Mouse (Mus musculus) CH12.LX (cell line): ENCODE measurements around the gene Ccdc146. TPM values are rescaled to one million over a fixed set of nuclear protein-coding genes. Genes with fewer than 3 reads are reported as not detected.

Experiments used
- DNase-seq: peaks from one replicate; pipeline ENCODE4 v3.0.0-alpha.2; 2013; ENCODE audit errors: extremely low read depth
- H3K27ac ChIP-seq: 2 replicates; pipeline ENCODE4 v1.5.1; 2012; ENCODE audit warnings: low read depth, mild to moderate bottlenecking, control low read depth, moderate library complexity; ENCODE audit not compliant: insufficient read depth
- H3K27me3 ChIP-seq: replicated peaks from 2 replicates; pipeline ENCODE3; 2012; ENCODE audit warnings: inconsistent platforms
- H3K36me3 ChIP-seq, 2 experiments: replicated peaks in 1 of 2; 2 replicates each; pipeline versions ENCODE3 to v1.6.1; 2012; ENCODE audit warnings: inconsistent platforms in 1 of 2, low read length in 1 of 2, mild to moderate bottlenecking in 1 of 2, mixed read lengths in 1 of 2, moderate library complexity in 1 of 2; ENCODE audit not compliant: control insufficient read depth in 1 of 2, insufficient read depth in 1 of 2
- H3K4me1 ChIP-seq, 2 experiments: 2 replicates each; pipeline ENCODE4 v1.6.1; 2012; ENCODE audit warnings: inconsistent platforms in 1 of 2, moderate library complexity in 1 of 2; ENCODE audit not compliant: insufficient read depth in 2 of 2, control insufficient read depth in 1 of 2
- H3K4me2 ChIP-seq: 2 replicates; pipeline ENCODE4 v1.6.1; 2012; ENCODE audit warnings: low read depth, mild to moderate bottlenecking, control low read depth; ENCODE audit not compliant: poor library complexity, insufficient read depth, severe bottlenecking
- H3K4me3 ChIP-seq, 3 experiments: fragments of 150-350 bp in 1 of 3; sonication (generic) in 1 of 3; replicated peaks in 1 of 3; 2 replicates each; pipeline versions ENCODE3 to v1.5.1; 2011 to 2012; ENCODE audit warnings: low read depth in 2 of 3, low read length in 2 of 3, mild to moderate bottlenecking in 2 of 3, moderate library complexity in 2 of 3, control low read depth in 1 of 3, improper control_type of control experiment in 1 of 3, inconsistent platforms in 1 of 3, mixed read lengths in 1 of 3; ENCODE audit not compliant: poor library complexity in 1 of 3
- H3K79me2 ChIP-seq: replicated peaks from 2 replicates; pipeline ENCODE4 v1.6.1; 2012; ENCODE audit warnings: mild to moderate bottlenecking, moderate library complexity; ENCODE audit not compliant: control insufficient read depth, poor library complexity, insufficient read depth, severe bottlenecking; ENCODE audit errors: extremely low read depth
- H3K9ac ChIP-seq: 2 replicates; pipeline ENCODE4 v1.6.1; 2012; ENCODE audit warnings: low read depth, mild to moderate bottlenecking, control low read depth, moderate library complexity; ENCODE audit not compliant: insufficient read depth
- H3K9me3 ChIP-seq: replicated peaks from 2 replicates; pipeline ENCODE3; 2012; ENCODE audit warnings: low read length, inconsistent platforms, mixed read lengths
- BHLHE40 ChIP-seq: IDR thresholded peaks from 2 replicates; pipeline ENCODE4 v1.6.1; 2011; ENCODE audit warnings: mild to moderate bottlenecking, low read depth, low read length, improper control_type of control experiment
- CHD1 ChIP-seq: IDR thresholded peaks from 2 replicates; pipeline ENCODE4 v1.6.1; 2012; ENCODE audit warnings: low read depth, low read length, improper control_type of control experiment, inconsistent platforms
- CHD2 ChIP-seq: IDR thresholded peaks from 2 replicates; pipeline ENCODE4 v1.6.1; 2011; ENCODE audit warnings: low read length, improper control_type of control experiment
- CTCF ChIP-seq, 2 experiments: IDR thresholded peaks in 1 of 2; conservative IDR thresholded peaks in 1 of 2; 2 replicates each; pipeline ENCODE4 v1.5.1; 2011 to 2012; ENCODE audit warnings: low read depth in 2 of 2, low read length in 2 of 2, improper control_type of control experiment in 1 of 2, inconsistent platforms in 1 of 2, mild to moderate bottlenecking in 1 of 2, moderate library complexity in 1 of 2
- E2F4 ChIP-seq: IDR thresholded peaks from 2 replicates; pipeline ENCODE4 v1.6.1; 2011; ENCODE audit warnings: low read depth, low read length, improper control_type of control experiment; ENCODE audit not compliant: insufficient replicate concordance
- ELF1 ChIP-seq: IDR thresholded peaks from 2 replicates; pipeline ENCODE4 v1.6.1; 2014; ENCODE audit warnings: low read depth, mild to moderate bottlenecking, inconsistent platforms, low read length, improper control_type of control experiment
- EP300 ChIP-seq: IDR thresholded peaks from 2 replicates; pipeline ENCODE4 v1.6.1; 2011; ENCODE audit warnings: low read length, improper control_type of control experiment
- GABPA ChIP-seq: IDR thresholded peaks from 2 replicates; pipeline ENCODE4 v1.6.1; 2012; ENCODE audit warnings: low read depth, low read length, improper control_type of control experiment, inconsistent platforms; ENCODE audit not compliant: insufficient replicate concordance
- HCFC1 ChIP-seq: IDR thresholded peaks from 2 replicates; pipeline ENCODE4 v1.6.1; 2012; ENCODE audit warnings: low read depth, mild to moderate bottlenecking, inconsistent platforms, low read length, improper control_type of control experiment
- IRF4 ChIP-seq: IDR thresholded peaks from 2 replicates; pipeline ENCODE4 v1.6.1; 2014; ENCODE audit warnings: low read depth, mild to moderate bottlenecking, inconsistent platforms, low read length, improper control_type of control experiment
- JUND ChIP-seq: conservative IDR thresholded peaks from 2 replicates; pipeline ENCODE4 v1.6.1; 2011; ENCODE audit warnings: low read depth, low read length, improper control_type of control experiment
- KAT2A ChIP-seq: IDR thresholded peaks from 2 replicates; pipeline ENCODE4 v1.6.1; 2012; ENCODE audit warnings: low read length, improper control_type of control experiment, inconsistent platforms; ENCODE audit not compliant: insufficient replicate concordance
- MAFK ChIP-seq: IDR thresholded peaks from 2 replicates; pipeline ENCODE4 v1.6.1; 2011; ENCODE audit warnings: low read length, improper control_type of control experiment; ENCODE audit not compliant: insufficient replicate concordance
- MAX ChIP-seq: IDR thresholded peaks from 2 replicates; pipeline ENCODE4 v1.6.1; 2011; ENCODE audit warnings: low read length, improper control_type of control experiment
- MAZ ChIP-seq: IDR thresholded peaks from 2 replicates; pipeline ENCODE4 v1.6.1; 2012; ENCODE audit warnings: low read depth, mild to moderate bottlenecking, inconsistent platforms, low read length, improper control_type of control experiment, moderate library complexity
- MEF2A ChIP-seq: IDR thresholded peaks from 2 replicates; pipeline ENCODE4 v1.6.1; 2014; ENCODE audit warnings: low read depth, mild to moderate bottlenecking, inconsistent platforms, low read length, improper control_type of control experiment, borderline replicate concordance
- NELFE ChIP-seq: IDR thresholded peaks from 2 replicates; pipeline ENCODE4 v1.6.1; 2011; ENCODE audit warnings: low read depth, low read length, improper control_type of control experiment
- PAX5 ChIP-seq: IDR thresholded peaks from 2 replicates; pipeline ENCODE4 v1.6.1; 2012; ENCODE audit warnings: low read length, inconsistent platforms, mixed read lengths
- POLR2A ChIP-seq: IDR thresholded peaks from 2 replicates; pipeline ENCODE4 v1.6.1; 2011; ENCODE audit warnings: low read depth, mild to moderate bottlenecking, improper control_type of control experiment, low read length
- POLR2AphosphoS2 ChIP-seq: IDR thresholded peaks from 2 replicates; pipeline ENCODE4 v1.6.1; 2011; ENCODE audit warnings: low read depth, low read length, improper control_type of control experiment
- RCOR1 ChIP-seq: conservative IDR thresholded peaks from 2 replicates; pipeline ENCODE4 v1.6.1; 2012; ENCODE audit warnings: low read depth, mild to moderate bottlenecking, inconsistent platforms, low read length, improper control_type of control experiment
- TCF12 ChIP-seq: IDR thresholded peaks from 2 replicates; pipeline ENCODE4 v1.6.1; 2014; ENCODE audit warnings: low read depth, mild to moderate bottlenecking, inconsistent platforms, low read length, improper control_type of control experiment
- USF1 ChIP-seq: IDR thresholded peaks from 2 replicates; pipeline ENCODE4 v1.6.1; 2014; ENCODE audit warnings: low read depth, mild to moderate bottlenecking, inconsistent platforms, low read length, improper control_type of control experiment
- ZC3H11A ChIP-seq: IDR thresholded peaks from 2 replicates; pipeline ENCODE4 v1.6.1; 2012; ENCODE audit warnings: low read depth, mild to moderate bottlenecking, inconsistent platforms, low read length, improper control_type of control experiment
- ZMIZ1 ChIP-seq: IDR thresholded peaks from 2 replicates; pipeline ENCODE4 v1.6.1; 2012; ENCODE audit warnings: low read depth, mild to moderate bottlenecking, inconsistent platforms, low read length, improper control_type of control experiment
- dilution Hi-C: fragments of 300-500 bp; cut with MboI; formaldehyde crosslinking; loops from 2 replicates; pipeline ENCODE4 v1.14.3; 2020; ENCODE audit warnings: low sequenced_read_pairs; ENCODE audit not compliant: extremely low pct_unique_long_range_greater_than_20kb, extremely low pct_ligation_motif_present
- in situ Hi-C: fragments of 300-500 bp; cut with MboI; formaldehyde crosslinking; loops from 3 replicates; pipeline ENCODE4 v1.14.3; 2019; ENCODE audit warnings: low sequenced_read_pairs, low pct_ligation_motif_present, low pct_unique_long_range_greater_than_20kb, mixed read lengths
- polyA plus RNA-seq: library from polyadenylated mRNA; unstranded; fragments of >175 nt; gene quantifications from 2 replicates; pipeline ENCODE4 v1.2.1, GENCODE M21; 2012; ENCODE audit warnings: low read depth; ENCODE audit not compliant: insufficient read length
- total RNA-seq, 2 experiments: library from RNA; depleted of rRNA; stranded (reverse); fragments of 300-350 nt in 1 of 2; fragments of >200 nt in 1 of 2; gene quantifications; 2 replicates each; pipeline ENCODE4 v1.2.3; 2012 to 2014

Ccdc146 gene
- total and polyA plus RNA-seq, 3 experiments = 0.17 to 0.21 TPM; not detected in 1

GRCm38 (mm10) chr5:21300058-21300457 lies 124.4 kb downstream of the Ccdc146 start:
- no peaks in the 10 kb centered on the region for H3K36me3 ChIP-seq
- H3K9me3 ChIP-seq = peaks cover 3% of the 10 kb centered on the region
- H3K27ac ChIP-seq = no peak overlapping the region
- no peak overlapping the region for H3K9ac ChIP-seq
- TF ChIP-seq MEF2A (no peak), GABPA (no peak), NELFE (no peak), ELF1 (no peak), CTCF (conservative IDR thresholded peaks at IDR 0.05 in 1 of 2, IDR thresholded peaks at IDR 0.05 in 1 of 2; ENCODE audit: low read depth in 2 of 2, low read length in 2 of 2) (no peak), IRF4 (no peak), ZMIZ1 (no peak), MAFK (no peak), EP300 (no peak), E2F4 (no peak), RCOR1 (no peak), ZC3H11A (no peak)
- H3K27me3 ChIP-seq = no peaks in the 10 kb centered on the region
- DNase-seq = no peak
- no peak overlapping the region for H3K4me2 ChIP-seq
- no peak overlapping the region for H3K4me3 ChIP-seq
- H3K79me2 ChIP-seq = no peaks in the 10 kb centered on the region
- in situ Hi-C loops = no loop called here
- peaks cover 2 to 17% of the 10 kb centered on the region in 2 experiments; a peak in 3 of 4 replicates for H3K4me1 ChIP-seq
- dilution Hi-C loops = no loop called here

- H3K27me3 ChIP-seq = no peaks in the 10 kb centered on the region
- H3K4me2 ChIP-seq = no peak overlapping the region
- peaks cover 0 to 4% of the 10 kb centered on the region in 2 experiments for H3K36me3 ChIP-seq
- DNase-seq = no peak
- in situ Hi-C loops (no loop called here), dilution Hi-C loops (no loop called here)
- TF ChIP-seq EP300 (no peak), KAT2A (no peak), CHD2 (no peak), USF1 (no peak), MAZ (no peak), TCF12 (no peak), JUND (no peak), POLR2A (no peak), HCFC1 (no peak), CHD1 (no peak), POLR2AphosphoS2 (no peak), BHLHE40 (no peak), MAX (no peak), PAX5 (no peak), ZMIZ1 (no peak)
- H3K9me3 ChIP-seq = peaks cover 7% of the 10 kb centered on the region
- peaks cover 2 to 17% of the 10 kb centered on the region in 2 experiments; a peak in 3 of 4 replicates for H3K4me1 ChIP-seq
- H3K9ac ChIP-seq = no peak overlapping the region
- H3K4me3 ChIP-seq = no peak overlapping the region
- no peaks in the 10 kb centered on the region for H3K79me2 ChIP-seq
- no peak overlapping the region for H3K27ac ChIP-seq
Measured at GRCm38 (mm10) chr5:21299076-21299755, 125.3 kb downstream of the Ccdc146 start.
